Mouse (Mus musculus) heart, postnatal 0 days (tissue): ENCODE results near the gene Pum2. TPM values are rescaled to one million over a fixed set of nuclear protein-coding genes. Genes with fewer than 3 reads are reported as not detected.
A peak's percentile ranks its signal among the peaks of the same experiment; 100 is the strongest.
"Not testable (repeated sequence)": the region's sequence is repeated elsewhere in the genome, so short reads cannot be mapped to it uniquely, and the experiment has no call there.

Experiments used
- ATAC-seq: fragments of 200-750 bp; cut with Nextera tagmentation; 2 replicates; pipeline ENCODE4 v1.8.0; 2017; ENCODE audit warnings: low read depth, moderate number of reproducible peaks, moderate library complexity; ENCODE audit not compliant: insufficient read depth
- DNase-seq: peaks from one replicate; pipeline ENCODE4 v3.0.0-alpha.2; 2016; ENCODE audit warnings: low spot score
- H3K27ac ChIP-seq: fragments of 300-500 bp; sonication (generic); 2 replicates; pipeline ENCODE4 v1.5.1; 2014; ENCODE audit warnings: low read depth, mild to moderate bottlenecking
- H3K27me3 ChIP-seq: fragments of 300-500 bp; sonication (generic); 2 replicates; pipeline ENCODE4 v1.6.1; 2014; ENCODE audit warnings: low read length, mixed read lengths; ENCODE audit not compliant: control insufficient read depth, insufficient read depth
- H3K36me3 ChIP-seq: fragments of 300-500 bp; sonication (generic); replicated peaks from 2 replicates; pipeline ENCODE4 v1.6.1; 2014; ENCODE audit warnings: low read length, mixed read lengths; ENCODE audit not compliant: control insufficient read depth, insufficient read depth
- H3K4me1 ChIP-seq: fragments of 300-500 bp; sonication (generic); 2 replicates; pipeline ENCODE4 v1.6.1; 2014; ENCODE audit warnings: antibody characterized with exemption; ENCODE audit not compliant: control insufficient read depth, insufficient read depth
- H3K4me2 ChIP-seq: fragments of 300-500 bp; sonication (generic); 2 replicates; pipeline ENCODE4 v1.6.1; 2014; ENCODE audit warnings: low read depth, mild to moderate bottlenecking, low read length, moderate library complexity
- H3K4me3 ChIP-seq: fragments of 300-500 bp; sonication (generic); 2 replicates; pipeline ENCODE4 v1.5.1; 2014; ENCODE audit warnings: low read depth, low read length
- H3K9ac ChIP-seq: fragments of 300-500 bp; sonication (generic); replicated peaks from 2 replicates; pipeline ENCODE4 v1.6.1; 2014; ENCODE audit warnings: low read depth, low read length, mixed read lengths
- H3K9me3 ChIP-seq: fragments of 300-500 bp; sonication (generic); replicated peaks from 2 replicates; pipeline ENCODE4 v1.6.1; 2016; ENCODE audit warnings: low read length; ENCODE audit not compliant: control insufficient read depth
- CTCF ChIP-seq: IDR thresholded peaks from 2 replicates; pipeline ENCODE4 v1.5.1; 2016; ENCODE audit warnings: antibody characterized with exemption, control low read depth, low read depth
- EP300 ChIP-seq: IDR thresholded peaks from 2 replicates; pipeline ENCODE4 v1.6.1; 2016; ENCODE audit warnings: antibody characterized with exemption, low read depth
- WGBS: fragments of 180-500 bp; shearing (Covaris S2); extraction: QIAGEN DNeasy Blood & Tissue Kit; methylation state at CpG from one replicate; pipeline ENCODE4 v1.1.7; 2014; 5-methylcytosine and 5-hydroxymethylcytosine counted together
- polyA plus RNA-seq: library from polyadenylated mRNA; unstranded; fragments of >200 nt; fragmentation: Nextera tagmentation; extraction: Ambion mirVana; gene quantifications from 2 replicates; pipeline ENCODE4 v1.2.1, GENCODE M21; 2015
- total RNA-seq: library from RNA; depleted of rRNA; stranded (reverse); fragments of >200 nt; gene quantifications from 2 replicates; pipeline ENCODE4 v1.2.3, GENCODE M21; 2014; ENCODE audit warnings: low replicate concordance

The Pum2 gene
- total and polyA plus RNA-seq, 2 experiments from 2014 or later, result 20.9 to 100 TPM

GRCm38 (mm10) chr12:8677926-8678325 is 4.0 kb downstream of the Pum2 start:
- H3K27me3 ChIP-seq, result no peaks in the 10 kb centered on the region
- H3K9me3 ChIP-seq, result no peaks in the 10 kb centered on the region
- no peak overlapping the region for H3K9ac ChIP-seq
- H3K27ac ChIP-seq, result no peak overlapping the region
- H3K4me2 ChIP-seq, result no peak overlapping the region
- DNase-seq (no peak), ATAC-seq (no peak)
- no peaks in the 10 kb centered on the region for H3K36me3 ChIP-seq
- peaks cover 27% of the 10 kb centered on the region for H3K4me1 ChIP-seq
- H3K4me3 ChIP-seq, result no peak overlapping the region
- TF ChIP-seq CTCF (no peak), EP300 (no peak)

GRCm38 (mm10) chr12:8684200-8684599 is 10.3 kb downstream of the Pum2 start:
- TF ChIP-seq EP300 (no peak), CTCF (no peak)
- Histone ChIP-seq H3K4me2 (peak overlapping the region; percentile 23; the same call in 1 of the 2 replicates), H3K4me1 (peaks cover 24% of the 10 kb centered on the region), H3K27me3 (no peaks in the 10 kb centered on the region), H3K9ac (no peak overlapping the region), H3K9me3 (no peaks in the 10 kb centered on the region), H3K36me3 (no peaks in the 10 kb centered on the region), H3K4me3 (no peak overlapping the region), H3K27ac (peak overlapping the region; percentile 76)
- ATAC-seq (peak; percentile 39; the same call in 1 of the 2 replicates), DNase-seq (no peak)
- 16% methylated on average over 1 of the region's 1 CpGs for WGBS

DNA sequence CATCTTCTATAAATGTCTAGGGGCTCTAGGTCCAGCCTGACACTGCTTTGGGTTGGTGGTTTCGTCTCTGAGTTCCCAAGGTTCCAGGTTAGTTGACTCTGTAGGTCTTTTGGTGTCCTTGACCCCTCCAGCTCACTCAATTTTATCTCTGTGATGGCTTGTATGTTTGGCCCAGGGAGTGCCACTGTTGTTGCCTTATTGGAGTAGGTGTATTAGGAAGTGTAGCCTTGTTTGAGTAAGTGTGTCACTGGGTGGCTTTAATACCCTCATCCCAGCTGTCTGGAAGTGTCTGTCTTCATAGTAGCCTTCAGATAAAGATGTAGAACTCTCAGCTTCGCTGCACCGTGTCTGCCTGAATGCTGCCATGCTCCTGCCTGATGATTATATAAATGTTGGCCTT is 11.1 kb downstream of the Pum2 start:
- Histone ChIP-seq H3K9ac (no peak overlapping the region), H3K4me1 (peaks cover 24% of the 10 kb centered on the region), H3K27ac (peak overlapping the region; percentile 76), H3K4me3 (no peak overlapping the region), H3K27me3 (no peaks in the 10 kb centered on the region), H3K9me3 (no peaks in the 10 kb centered on the region), H3K4me2 (no peak overlapping the region), H3K36me3 (no peaks in the 10 kb centered on the region)
- WGBS, result 54% methylated on average over 3 of the region's 3 CpGs
- ATAC-seq (no peak), DNase-seq (no peak)
- TF ChIP-seq EP300, result no peak

- 88% methylated on average over 3 of the region's 3 CpGs for WGBS
- H3K4me3 ChIP-seq, H3K27me3 ChIP-seq, H3K9me3 ChIP-seq, DNase-seq, H3K4me2 ChIP-seq, H3K9ac ChIP-seq, H3K4me1 ChIP-seq, H3K27ac ChIP-seq, ATAC-seq, H3K36me3 ChIP-seq: not testable (repeated sequence)
These were observed 15.9 kb downstream of the Pum2 start for GRCm38 (mm10) chr12:8689882-8690281.

DNA sequence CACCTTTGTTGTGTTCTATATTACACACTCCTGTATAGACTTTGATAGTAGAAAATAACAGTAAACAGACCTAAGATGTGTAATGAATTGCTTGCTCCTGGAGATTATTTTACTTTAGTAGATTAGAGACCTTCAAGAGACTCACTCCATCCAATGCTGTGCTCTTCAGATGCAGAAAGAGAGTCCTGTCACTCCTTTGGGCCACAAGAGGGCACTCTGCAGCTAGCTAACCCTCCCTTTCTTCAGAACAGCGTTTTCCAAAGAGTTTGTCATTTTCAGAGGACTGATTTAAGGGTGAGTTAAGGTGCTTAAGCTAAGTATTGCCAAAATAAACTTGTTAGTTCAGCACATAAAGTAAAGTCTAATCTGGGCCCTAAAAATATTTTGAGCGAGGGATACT is 25.0 kb downstream of the Pum2 start:
- DNase-seq (peak; percentile 63), ATAC-seq (no peak)
- H3K36me3 ChIP-seq, result 0 out of 2 replicates have a peak, but pooled peaks cover 5% of the 10 kb centered on the region
- no peaks in the 10 kb centered on the region for H3K27me3 ChIP-seq
- no peaks in the 10 kb centered on the region for H3K4me1 ChIP-seq
- TF ChIP-seq CTCF (peak; percentile 73), EP300 (no peak)
- H3K4me2 ChIP-seq, result no peak overlapping the region
- no peak overlapping the region for H3K27ac ChIP-seq
- H3K9me3 ChIP-seq, result no peaks in the 10 kb centered on the region
- WGBS, result 57% methylated on average over 2 of the region's 2 CpGs
- H3K4me3 ChIP-seq, result no peak overlapping the region
- no peak overlapping the region for H3K9ac ChIP-seq

DNA sequence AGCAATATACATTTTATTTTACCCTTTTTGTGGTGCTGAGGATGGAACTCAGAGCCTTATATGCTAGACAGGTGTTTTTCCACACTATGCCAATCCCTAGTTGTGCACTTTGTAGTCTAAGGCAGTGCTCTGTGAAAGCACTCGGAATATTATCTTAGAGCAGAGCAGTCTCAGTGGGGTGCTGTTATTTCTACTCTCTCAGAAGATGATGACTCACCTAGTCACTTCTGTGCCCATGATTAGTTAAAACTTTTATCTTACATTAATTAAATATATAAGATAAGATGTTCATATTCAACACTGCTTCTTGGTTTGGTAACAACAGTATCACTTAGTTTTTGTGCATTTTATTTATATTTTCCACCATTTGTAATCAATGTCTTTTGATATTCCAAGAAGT is 30.1 kb downstream of the Pum2 start:
- Histone ChIP-seq H3K36me3 (peaks cover 26% of the 10 kb centered on the region), H3K27ac (no peak overlapping the region), H3K4me3 (no peak overlapping the region), H3K9me3 (no peaks in the 10 kb centered on the region), H3K9ac (no peak overlapping the region), H3K4me2 (no peak overlapping the region), H3K27me3 (no peaks in the 10 kb centered on the region), H3K4me1 (no peaks in the 10 kb centered on the region)
- TF ChIP-seq CTCF (no peak), EP300 (no peak)
- DNase-seq, result no peak
- 21% methylated on average over 1 of the region's 1 CpGs for WGBS
- no peak for ATAC-seq
